Mouse (Mus musculus): ENCODE measurements around the gene Ywhag.

Ywhag gene

DNA sequence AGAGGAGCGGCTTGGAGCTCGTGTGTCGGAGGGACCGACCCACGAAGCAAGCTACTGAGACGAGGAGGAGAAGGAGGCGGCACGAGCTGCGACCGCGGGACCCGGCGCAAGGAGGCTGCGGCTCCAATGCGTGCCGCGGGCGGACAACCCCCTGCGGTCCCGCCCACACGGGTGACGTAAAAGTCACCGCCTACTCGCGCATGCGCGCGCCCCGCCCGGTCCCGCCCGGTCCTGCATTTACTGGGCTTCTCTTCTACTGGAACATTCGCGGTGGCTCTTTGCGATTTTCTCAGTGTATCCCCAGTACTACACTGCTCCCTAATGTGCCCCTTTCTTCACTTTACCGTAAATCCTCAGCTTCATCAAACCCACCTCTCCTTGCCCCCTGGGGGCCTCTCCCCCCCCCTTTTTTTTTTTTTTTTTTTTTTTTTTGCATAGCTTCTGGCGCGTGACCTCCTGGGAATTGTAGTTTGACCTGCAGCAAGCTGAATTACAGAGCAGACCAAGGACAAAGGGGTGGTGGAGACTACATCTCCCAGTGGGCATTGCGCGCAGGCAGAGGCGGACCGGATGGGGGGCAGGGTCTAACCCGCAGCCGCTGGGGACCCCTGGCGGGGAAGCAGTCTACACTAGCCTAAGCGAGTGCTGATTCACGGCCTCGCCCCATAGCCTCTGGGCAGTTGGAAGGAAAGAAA is at the start of gene Ywhag:
Gene Ywhag, minus strand, starts transcription at position 136 of the 695 bp plus-strand sequence.
- peak; percentile 98 for DNase-seq (ENCODE audit: low read depth, low spot score)

DNA sequence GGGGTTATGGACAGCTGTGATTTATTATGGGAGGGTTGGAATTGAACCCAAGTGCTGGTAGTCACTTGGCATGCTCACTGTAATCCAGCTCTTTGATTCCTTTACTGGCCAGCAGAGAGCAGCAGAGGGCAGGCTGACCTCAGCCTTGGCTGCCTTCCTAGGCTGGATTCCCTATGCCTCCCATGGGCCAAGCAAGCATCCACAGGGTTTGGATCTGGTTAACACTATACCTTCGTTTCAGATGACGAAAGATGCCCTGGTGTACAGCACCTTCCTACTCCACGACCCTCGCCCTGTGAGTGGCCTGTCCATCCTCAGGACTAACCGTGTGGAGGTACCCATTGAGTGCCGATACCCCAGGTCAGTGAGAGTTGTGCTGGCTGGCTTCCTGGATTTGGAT is 48.0 kb upstream of the Ywhag start:
- peak; percentile 71 for DNase-seq (ENCODE audit: low read depth, low spot score)

GRCm38 (mm10) chr5:135979904-135980303 is 45.5 kb upstream of the Ywhag start, which contains the start of gene Zp3:
Zp3 (plus strand) TSS chr5:135980099.
- DNase-seq (ENCODE audit: low read depth, low spot score): no peak

GRCm38 (mm10) chr5:135979381-135979780 is 45.0 kb upstream of the Ywhag start:
- DNase-seq (ENCODE audit: low read depth, low spot score): no peak

- DNase-seq (ENCODE audit: low read depth, low spot score): no peak
Observed at GRCm38 (mm10) chr5:135975893-135976668, 41.7 kb upstream of the Ywhag start.

DNA sequence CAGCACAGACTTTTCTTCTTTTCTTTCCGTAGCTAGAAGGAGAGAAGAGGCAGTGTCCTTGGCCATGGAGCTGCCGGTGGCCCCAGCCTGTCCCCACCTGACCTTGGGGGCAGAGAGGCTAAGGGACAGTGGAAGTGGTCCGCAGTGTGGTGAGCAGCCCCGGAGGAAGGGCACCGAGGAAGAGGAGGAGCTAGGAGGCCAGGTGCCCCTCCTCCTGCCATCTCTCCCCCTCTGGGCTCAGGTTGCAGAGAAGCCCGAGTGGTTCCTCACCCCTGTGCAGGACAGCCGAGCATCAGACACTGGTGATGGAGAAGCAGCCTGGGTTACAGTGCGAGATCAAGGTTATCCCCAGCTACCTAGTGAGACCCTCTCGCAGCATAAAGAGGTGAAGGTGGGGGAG is 39.9 kb upstream of the Ywhag start, which contains the start of gene Ssc4d:
Gene Ssc4d, minus strand, starts transcription at position 167 of the 400 bp plus-strand sequence.
- DNase-seq (ENCODE audit: low read depth, low spot score): no peak

- no peak for DNase-seq (ENCODE audit: low read depth, low spot score)
Observed at GRCm38 (mm10) chr5:135971876-135972275, 37.5 kb upstream of the Ywhag start.

DNA sequence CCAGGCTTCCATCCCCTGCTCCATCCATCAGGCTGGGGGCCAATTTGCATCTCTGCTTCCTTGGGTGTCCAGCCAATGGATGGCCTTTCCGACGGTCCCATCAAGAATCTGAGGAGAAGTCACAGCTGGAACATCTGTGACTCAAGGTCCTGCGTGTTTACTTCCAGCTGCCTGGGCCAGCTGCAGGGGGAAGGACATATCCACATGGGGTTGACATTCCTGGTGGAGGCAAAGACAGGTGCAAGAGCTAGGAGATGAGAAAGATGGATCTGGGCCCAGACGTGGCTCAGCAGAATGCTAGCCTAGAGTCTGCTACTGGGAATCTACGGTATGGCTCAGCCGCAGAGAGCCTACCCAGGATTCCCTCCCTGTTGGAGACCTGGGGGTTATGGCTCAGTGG is 35.8 kb upstream of the Ywhag start:
- no peak for DNase-seq (ENCODE audit: low read depth, low spot score)

DNA sequence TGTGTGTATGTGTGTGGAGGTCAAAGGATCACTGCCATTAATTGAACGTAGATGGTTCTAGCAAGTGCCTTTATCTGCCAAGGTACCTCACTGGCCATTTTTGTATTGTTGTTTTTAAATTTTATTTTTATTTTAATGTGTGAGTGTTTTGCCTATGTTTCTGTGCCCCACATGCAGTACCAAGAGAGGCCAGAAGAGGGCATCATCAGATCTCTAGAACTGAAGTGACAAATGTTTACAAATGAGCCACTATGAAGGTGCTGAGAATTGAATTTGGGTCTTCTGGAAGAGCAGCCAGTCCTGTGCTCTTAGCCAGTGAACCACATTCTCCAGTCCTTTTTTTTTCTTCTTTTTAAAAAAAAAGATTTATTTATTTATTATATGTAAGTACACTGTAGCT is 34.4 kb upstream of the Ywhag start:
- DNase-seq (ENCODE audit: low read depth, low spot score): peak; percentile 84

- DNase-seq (ENCODE audit: low read depth, low spot score): peak; percentile 70
Observed at GRCm38 (mm10) chr5:135966866-135967265, 32.5 kb upstream of the Ywhag start.

DNA sequence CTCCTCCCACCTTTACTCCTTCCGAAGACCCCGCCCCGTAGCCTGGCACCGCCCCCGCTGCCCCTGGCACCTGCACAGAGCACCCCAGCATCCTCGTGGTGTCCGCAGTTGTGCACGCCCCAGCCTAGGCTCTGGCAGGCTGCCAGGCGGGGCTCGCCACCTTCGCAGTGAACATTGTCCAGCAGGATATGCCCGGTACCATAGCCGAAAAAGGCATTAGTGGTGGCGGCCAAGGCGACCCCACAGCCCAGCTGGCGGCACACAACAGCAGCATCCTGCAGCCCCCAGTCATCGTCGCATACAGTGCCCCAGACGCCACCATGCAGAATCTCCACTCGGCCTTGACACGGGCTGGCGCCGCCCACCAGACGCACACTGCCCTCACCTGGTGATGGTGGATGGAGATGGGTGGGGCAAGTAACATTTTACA is 31.1 kb upstream of the Ywhag start:
- DNase-seq (ENCODE audit: low read depth, low spot score): peak; percentile 42

DNA sequence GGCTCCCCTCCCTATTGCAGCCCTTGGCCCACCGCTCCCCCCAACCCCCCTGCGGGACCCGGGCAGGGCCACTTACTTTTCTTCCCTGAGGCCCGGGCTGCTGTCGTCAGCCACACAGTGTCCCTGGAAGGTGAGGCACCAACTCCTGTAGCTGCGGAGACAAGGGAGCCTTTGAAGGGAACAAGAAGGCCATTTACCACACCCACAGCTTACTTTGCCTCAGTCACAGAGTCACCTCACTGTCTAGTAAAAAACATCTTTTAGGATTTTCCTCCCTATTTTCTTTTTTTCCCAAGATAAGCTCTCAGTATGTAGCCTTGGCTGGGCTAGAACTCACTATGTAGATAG is 28.8 kb upstream of the Ywhag start:
- no peak for DNase-seq (ENCODE audit: low read depth, low spot score)

GRCm38 (mm10) chr5:135962492-135963279 is 28.3 kb upstream of the Ywhag start:
- DNase-seq (ENCODE audit: low read depth, low spot score): peak; percentile 100

GRCm38 (mm10) chr5:135962125-135962491 is 27.7 kb upstream of the Ywhag start:
- DNase-seq (ENCODE audit: low read depth, low spot score): no peak

GRCm38 (mm10) chr5:135960909-135961635 is 26.7 kb upstream of the Ywhag start:
- no peak for DNase-seq (ENCODE audit: low read depth, low spot score)

DNA sequence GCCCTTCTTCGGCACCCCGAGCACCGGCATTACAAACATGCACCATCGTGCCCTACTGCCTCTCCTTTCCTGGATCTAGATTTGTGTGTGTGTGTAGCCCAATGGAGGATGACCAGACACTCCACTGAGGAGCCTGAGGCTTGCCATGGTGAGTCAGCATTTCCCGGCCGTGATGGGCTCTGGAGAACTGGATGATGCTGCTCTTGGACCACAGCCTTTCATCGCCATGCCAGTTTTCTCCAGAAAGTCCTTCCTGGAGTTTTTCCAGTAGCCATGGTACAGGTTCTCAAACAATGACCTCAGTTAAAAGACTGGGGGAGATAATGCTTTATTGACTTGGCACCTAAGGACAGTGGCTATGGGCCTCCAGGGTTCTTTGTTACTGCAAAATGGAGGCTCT is 25.5 kb upstream of the Ywhag start:
- DNase-seq (ENCODE audit: low read depth, low spot score): no peak

DNA sequence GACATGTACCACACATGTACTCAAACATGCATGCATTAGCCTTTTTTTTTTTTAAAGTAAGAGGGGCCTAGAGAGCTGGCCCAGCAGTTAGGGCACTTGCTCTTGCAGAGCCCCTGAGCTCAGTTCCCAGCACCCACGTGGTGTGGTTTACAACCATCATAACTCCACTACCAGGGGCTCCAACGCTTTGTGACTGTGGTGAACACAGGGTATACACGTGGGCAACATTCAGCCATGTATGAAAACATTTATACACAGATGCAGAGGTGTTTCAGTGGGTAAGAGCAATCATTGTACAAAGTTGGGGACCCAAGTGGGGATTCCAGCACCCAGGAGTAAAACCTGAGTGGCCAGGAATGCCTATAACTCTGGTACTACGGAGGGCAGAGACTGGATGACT is 24.0 kb upstream of the Ywhag start:
- no peak for DNase-seq (ENCODE audit: low read depth, low spot score)

- DNase-seq (ENCODE audit: low read depth, low spot score): peak; percentile 98
Observed at GRCm38 (mm10) chr5:135957207-135957974, 23.0 kb upstream of the Ywhag start.

DNA sequence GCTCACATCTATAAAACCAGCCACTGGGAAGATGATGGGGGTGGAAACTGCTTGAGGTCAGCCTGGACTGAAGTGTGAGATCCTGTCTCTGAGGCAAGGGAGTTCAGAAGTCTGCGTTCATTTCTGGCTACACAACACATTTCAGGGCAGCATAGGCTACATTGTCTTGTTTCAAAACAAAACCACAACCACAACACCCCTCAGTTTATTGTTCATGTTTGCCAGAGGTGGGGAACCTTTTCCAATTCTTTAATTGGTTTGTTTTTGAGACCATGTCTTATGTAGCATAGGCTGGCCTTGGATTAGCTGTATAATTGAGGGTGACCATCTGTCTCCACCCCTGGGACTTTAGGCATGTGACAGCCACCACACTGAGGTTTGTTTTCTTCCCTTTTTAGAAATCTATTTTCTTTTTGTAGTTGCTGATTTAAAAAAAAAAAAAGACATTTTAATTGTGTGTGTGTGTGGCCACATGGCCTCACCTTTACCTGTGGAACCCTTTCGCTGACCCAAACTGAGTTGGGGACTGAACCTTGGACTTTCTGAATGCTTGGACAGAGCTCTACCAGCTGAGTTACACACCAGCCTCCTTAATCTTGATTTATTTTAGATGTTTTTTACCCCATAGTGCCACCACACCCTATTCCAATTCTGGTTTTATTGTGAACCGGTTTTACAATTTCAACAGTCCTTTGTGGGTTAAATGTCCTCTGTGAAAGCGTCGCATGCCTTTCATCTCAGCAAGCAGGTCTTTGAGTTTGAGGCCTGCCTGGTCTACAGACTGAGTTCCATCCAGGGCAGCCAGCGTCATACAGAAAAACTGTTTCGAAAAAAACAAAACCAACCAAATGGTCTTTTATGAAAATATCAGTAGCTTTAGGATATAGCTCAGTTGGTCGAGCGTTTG is 22.1 kb upstream of the Ywhag start:
- no peak for DNase-seq (ENCODE audit: low read depth, low spot score)

DNA sequence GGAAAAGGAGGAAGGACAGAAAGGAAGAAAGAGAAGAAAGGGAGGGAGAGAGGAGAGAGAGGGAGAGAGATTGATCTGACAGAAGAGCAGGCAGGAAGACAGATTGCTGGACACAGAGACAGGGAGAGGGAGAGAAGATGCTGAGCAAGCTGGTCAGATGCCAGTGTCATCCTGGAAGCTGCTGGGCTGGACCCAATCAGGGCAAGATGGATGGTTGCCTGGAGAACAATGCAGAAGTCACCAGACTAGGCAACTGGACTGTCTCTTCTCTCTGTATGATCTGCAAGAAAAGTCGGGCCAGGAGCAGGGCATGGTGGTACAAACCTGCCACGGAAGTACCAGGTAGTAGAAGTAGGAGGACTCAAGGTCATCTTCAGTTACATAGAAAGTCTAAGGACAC is 18.4 kb upstream of the Ywhag start:
- no peak for DNase-seq (ENCODE audit: low read depth, low spot score)

Data from CD4-positive, CD25-positive, alpha-beta regulatory T cell, adult 2 months (primary cell).